Mouse (Mus musculus): ENCODE data around the gene Qpctl. TPM values are rescaled to one million over a fixed set of nuclear protein-coding genes. Genes with fewer than 3 reads are reported as not detected.

Qpctl gene
- total RNA-seq, 2 experiments from 2014 or later = 14.8 to 16.3 TPM

- H3K4me3 ChIP-seq = no peak overlapping the region
- intact Hi-C loops (cut with DNase I) = no loop called here
- peak overlapping the region; percentile 61; the same call in 1 of the 2 replicates for H3K27ac ChIP-seq
- DNase-seq (ENCODE audit: extremely low spot score in 1 of 2, low spot score in 2 of 2) = peak in 1 of 2 experiments; percentile 65
- TF ChIP-seq CTCF (IDR thresholded peaks at IDR 0.05) = peak; percentile 57
Measured at GRCm38 (mm10) chr7:19137380-19137779, 11.7 kb downstream of the Qpctl start.

- intact Hi-C loops (cut with DNase I) = no loop called here
- H3K27ac ChIP-seq = peak overlapping the region; percentile 61
- no peak for TF ChIP-seq CTCF (IDR thresholded peaks at IDR 0.05)
- no peak overlapping the region for H3K4me3 ChIP-seq
- peak in 1 of 2 experiments; percentile 49 for DNase-seq (ENCODE audit: extremely low spot score in 1 of 2, low spot score in 2 of 2)
Measured at GRCm38 (mm10) chr7:19136673-19137334, 12.3 kb downstream of the Qpctl start.

- peak overlapping the region; percentile 61 for H3K27ac ChIP-seq
- H3K4me3 ChIP-seq = no peak overlapping the region
- intact Hi-C loops (cut with DNase I) = no loop called here
- no peak for TF ChIP-seq CTCF (IDR thresholded peaks at IDR 0.05)
- DNase-seq (ENCODE audit: extremely low spot score in 1 of 2, low spot score in 2 of 2) = no peak
Measured at GRCm38 (mm10) chr7:19136168-19136567, 12.9 kb downstream of the Qpctl start.

GRCm38 (mm10) chr7:19131324-19131848 lies 17.7 kb downstream of the Qpctl start:
- DNase-seq (ENCODE audit: extremely low spot score in 1 of 2, low spot score in 2 of 2) = peak; percentile 94 to 96
- TF ChIP-seq CTCF (IDR thresholded peaks at IDR 0.05) = peak; percentile 90
- peak overlapping the region; percentile 95 for H3K27ac ChIP-seq
- intact Hi-C loops (cut with DNase I) = no loop called here
- peak overlapping the region; percentile 45 for H3K4me3 ChIP-seq

- Histone ChIP-seq H3K27ac (peak overlapping the region; percentile 95), H3K4me3 (peak overlapping the region; percentile 45)
- TF ChIP-seq CTCF (IDR thresholded peaks at IDR 0.05) = peak; percentile 35
- intact Hi-C loops (cut with DNase I) = no loop called here
- DNase-seq (ENCODE audit: extremely low spot score in 1 of 2, low spot score in 2 of 2) = no peak
Measured at GRCm38 (mm10) chr7:19130657-19131056, 18.4 kb downstream of the Qpctl start.

GRCm38 (mm10) chr7:19129396-19129795 lies 19.7 kb downstream of the Qpctl start:
- DNase-seq (ENCODE audit: extremely low spot score in 1 of 2, low spot score in 2 of 2) = no peak
- intact Hi-C loops (cut with DNase I) = no loop called here
- Histone ChIP-seq H3K27ac (no peak overlapping the region), H3K4me3 (no peak overlapping the region)
- TF ChIP-seq CTCF (IDR thresholded peaks at IDR 0.05) = no peak

GRCm38 (mm10) chr7:19127744-19128143 lies 21.3 kb downstream of the Qpctl start:
- H3K4me3 ChIP-seq = no peak overlapping the region
- H3K27ac ChIP-seq = no peak overlapping the region
- intact Hi-C loops (cut with DNase I) = no loop called here
- no peak for TF ChIP-seq CTCF (IDR thresholded peaks at IDR 0.05)
- DNase-seq (ENCODE audit: extremely low spot score in 1 of 2, low spot score in 2 of 2) = no peak

- no peak overlapping the region for H3K4me3 ChIP-seq
- intact Hi-C loops (cut with DNase I) = no loop called here
- TF ChIP-seq CTCF (IDR thresholded peaks at IDR 0.05) = no peak
- no peak overlapping the region for H3K27ac ChIP-seq
- DNase-seq (ENCODE audit: extremely low spot score in 1 of 2, low spot score in 2 of 2) = no peak
Measured at GRCm38 (mm10) chr7:19124713-19125112, 24.4 kb downstream of the Qpctl start.

GRCm38 (mm10) chr7:19121686-19122085 lies 27.4 kb downstream of the Qpctl start:
- Histone ChIP-seq H3K4me3 (no peak overlapping the region), H3K27ac (no peak overlapping the region)
- intact Hi-C loops (cut with DNase I) = no loop called here
- TF ChIP-seq CTCF (IDR thresholded peaks at IDR 0.05) = no peak
- no peak for DNase-seq (ENCODE audit: extremely low spot score in 1 of 2, low spot score in 2 of 2)

GRCm38 (mm10) chr7:19119631-19120429 lies 29.3 kb downstream of the Qpctl start, which contains the start of gene Fbxo46:
Gene Fbxo46 (plus strand): TSS chr7:19119859.
- Histone ChIP-seq H3K27ac (peak within 1 kb of the TSS; percentile 80), H3K4me3 (peak within 1 kb of the TSS; percentile 86)
- TF ChIP-seq CTCF (IDR thresholded peaks at IDR 0.05) = no peak
- peak; percentile 88 to 90 for DNase-seq (ENCODE audit: extremely low spot score in 1 of 2, low spot score in 2 of 2)
- intact Hi-C loops (cut with DNase I) = no loop called here

- Histone ChIP-seq H3K27ac (no peak overlapping the region), H3K4me3 (no peak overlapping the region)
- TF ChIP-seq CTCF (IDR thresholded peaks at IDR 0.05) = no peak
- intact Hi-C loops (cut with DNase I) = no loop called here
- DNase-seq (ENCODE audit: extremely low spot score in 1 of 2, low spot score in 2 of 2) = no peak
Measured at GRCm38 (mm10) chr7:19119083-19119482, 30.0 kb downstream of the Qpctl start.

Data from left cerebral cortex, adult 2 months (tissue).